Mouse (Mus musculus) layer of hippocampus, adult 8-10 months (tissue): ENCODE data around the gene Mlst8. TPM values are rescaled to one million over a fixed set of nuclear protein-coding genes. Genes with fewer than 3 reads are reported as not detected.
"Not testable (repeated sequence)": the region's sequence is repeated elsewhere in the genome, so short reads cannot be mapped to it uniquely, and the experiment has no call there.

ENCODE experiments used
- DNase-seq, 2 experiments: peaks; one replicate each; pipeline ENCODE4 v3.0.0; 2022; ENCODE audit warnings: low spot score in 2 of 2
- total RNA-seq, 4 experiments: library from RNA; stranded (reverse); gene quantifications; 2 replicates each; pipeline ENCODE4 v1.2.4; 2022

The Mlst8 gene
- total RNA-seq, 4 experiments from 2014 or later: 39.7 to 43.9 (median 41.9) TPM

DNA sequence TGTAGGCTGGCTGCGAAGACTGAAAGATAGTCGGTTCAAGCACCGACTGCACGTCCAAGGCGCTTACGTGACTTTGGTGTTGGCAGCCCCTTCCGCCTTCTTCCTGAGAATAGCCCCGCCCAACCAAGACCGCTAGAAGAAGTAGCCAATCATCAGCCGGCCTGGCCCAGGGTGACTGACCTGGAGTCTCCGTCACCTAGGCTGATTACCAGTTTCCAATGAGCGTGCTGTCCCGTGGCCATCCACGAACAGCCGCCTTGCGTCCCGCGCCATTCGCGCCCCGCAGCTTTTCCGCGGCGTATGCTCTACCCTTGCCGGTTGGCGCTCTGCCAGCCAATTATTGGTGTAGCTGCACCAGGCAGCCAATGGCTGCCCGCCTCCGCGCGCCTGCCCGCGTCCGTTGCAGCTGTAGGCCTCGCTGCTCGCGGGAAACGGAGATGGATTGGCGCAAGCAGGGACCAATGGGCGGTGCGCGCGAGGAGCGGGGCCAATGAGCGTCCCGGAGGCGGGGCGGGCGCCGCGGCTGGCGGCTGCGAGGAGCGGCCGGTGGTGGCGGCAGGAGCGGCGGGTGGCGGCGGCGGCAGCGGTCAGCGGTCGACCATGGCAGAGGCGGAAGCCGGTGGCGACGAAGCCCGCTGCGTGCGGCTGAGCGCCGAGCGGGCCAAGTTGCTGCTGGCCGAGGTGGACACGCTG is 8.8 kb downstream of the Mlst8 start, which contains the start of the genes E4f1 and Pgp:
Gene E4f1 (minus strand): TSS at position 404 of the 693 bp plus-strand sequence.
Gene Pgp (plus strand): TSS at position 483 of the 693 bp plus-strand sequence.
- DNase-seq: peak; percentile 98 to 99

DNA sequence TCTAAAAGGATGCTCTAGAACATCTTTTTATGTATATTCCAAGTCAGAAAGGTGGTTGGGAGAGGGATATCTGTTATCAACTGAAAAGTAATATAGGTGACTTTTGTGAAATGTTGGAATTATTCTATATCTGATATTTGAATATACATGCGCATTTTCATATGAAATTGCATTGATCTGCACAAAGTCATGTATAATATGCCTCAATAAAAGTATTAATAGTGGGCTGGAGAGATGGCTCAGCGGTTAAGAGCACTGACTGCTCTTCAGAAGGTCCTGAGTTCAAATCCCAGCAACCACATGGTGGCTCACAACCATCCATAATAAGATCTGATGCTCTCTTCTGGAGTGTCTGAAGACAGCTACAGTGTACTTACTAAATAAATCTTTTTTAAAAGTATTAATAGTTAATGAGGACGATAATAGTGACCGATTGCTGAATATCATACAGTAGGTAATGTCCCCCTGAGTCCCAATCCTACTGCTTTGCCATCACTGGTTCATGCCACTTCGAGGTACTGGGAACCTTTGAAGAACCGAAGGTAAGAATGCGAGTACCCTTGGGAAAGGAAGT is 9.5 kb downstream of the Mlst8 start:
- DNase-seq: no peak

DNA sequence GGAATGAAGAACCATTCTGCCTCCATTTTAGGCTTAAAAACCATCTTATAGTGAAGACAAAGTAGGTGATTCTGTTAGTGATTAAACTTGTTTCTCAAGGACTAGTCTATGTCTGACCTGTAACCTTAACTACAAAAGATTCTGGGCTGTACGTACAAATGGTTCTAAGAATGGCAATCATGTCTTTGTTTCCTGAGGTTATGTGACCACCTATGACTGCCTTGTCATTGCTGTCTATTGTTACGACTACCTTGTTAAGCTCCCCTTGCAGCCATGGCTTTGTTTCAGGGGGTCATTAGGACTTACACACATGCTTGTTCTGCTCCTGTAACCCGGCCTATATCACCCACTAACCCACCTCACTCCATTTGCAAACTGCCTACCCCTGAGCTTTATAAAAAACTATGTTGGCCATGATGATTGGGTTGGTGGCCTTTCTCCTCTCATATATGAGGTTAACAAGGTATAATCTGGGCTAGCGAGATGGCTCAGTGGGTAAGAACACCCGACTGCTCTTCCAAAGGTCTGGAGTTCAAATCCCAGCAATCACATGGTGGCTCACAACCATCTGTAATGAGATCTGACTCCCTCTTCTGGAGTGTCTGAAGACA is 10.1 kb downstream of the Mlst8 start:
- DNase-seq: no peak

DNA sequence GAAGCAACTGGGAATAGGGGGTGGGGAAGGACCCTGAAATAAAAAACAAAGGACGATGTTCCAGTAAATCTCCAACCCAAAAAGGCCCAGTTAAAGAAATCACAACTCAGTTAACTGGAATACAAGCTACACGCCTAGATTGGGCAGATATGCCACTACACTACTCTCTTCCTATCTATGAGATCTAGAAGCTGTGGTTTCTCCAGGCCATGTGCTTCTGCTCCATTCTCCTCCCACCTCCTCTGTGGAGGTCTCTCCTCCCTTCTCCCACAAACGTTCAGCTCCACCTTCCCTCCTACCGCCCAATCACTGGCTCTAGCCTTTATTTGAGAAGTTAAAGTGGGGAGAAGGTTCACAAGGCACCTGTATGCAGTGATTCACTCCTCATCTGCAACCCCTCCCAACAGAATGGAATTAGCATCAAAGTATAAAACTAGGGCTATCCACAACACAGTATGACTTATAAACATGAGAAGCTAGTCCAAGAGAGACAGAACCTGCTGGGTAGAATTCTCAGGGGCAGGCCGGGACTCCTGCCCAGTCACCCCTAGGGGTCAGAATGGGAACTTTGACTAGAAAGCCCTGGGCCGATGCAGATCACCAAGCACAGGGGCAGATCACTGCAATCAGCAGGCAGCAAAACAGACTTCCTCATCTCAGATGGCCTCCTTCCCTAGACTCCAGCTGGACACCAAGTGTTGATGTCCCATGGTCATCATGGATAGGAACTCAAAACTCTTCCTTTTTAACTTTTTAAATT is 15.3 kb downstream of the Mlst8 start:
- DNase-seq: no peak

DNA sequence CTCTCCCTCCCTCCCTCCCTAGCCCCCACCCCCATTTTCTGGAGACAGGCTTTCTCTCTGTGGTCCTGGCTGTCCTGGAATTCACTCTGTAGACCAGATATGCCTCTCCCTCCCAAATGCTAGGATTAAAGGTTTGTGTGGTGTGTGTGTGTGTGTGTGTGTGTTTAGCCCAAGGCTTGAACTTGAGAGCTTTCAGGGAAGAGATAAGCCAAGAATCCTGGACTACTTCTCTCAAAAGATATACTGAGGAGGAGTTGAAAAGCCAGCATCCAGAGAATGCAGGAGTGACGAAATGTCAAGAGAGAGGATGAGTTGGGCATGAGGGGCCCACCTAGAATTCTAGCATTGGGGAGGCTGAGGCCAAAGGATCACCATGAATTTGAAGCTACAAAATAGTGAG is 15.9 kb downstream of the Mlst8 start:
- DNase-seq: no peak

DNA sequence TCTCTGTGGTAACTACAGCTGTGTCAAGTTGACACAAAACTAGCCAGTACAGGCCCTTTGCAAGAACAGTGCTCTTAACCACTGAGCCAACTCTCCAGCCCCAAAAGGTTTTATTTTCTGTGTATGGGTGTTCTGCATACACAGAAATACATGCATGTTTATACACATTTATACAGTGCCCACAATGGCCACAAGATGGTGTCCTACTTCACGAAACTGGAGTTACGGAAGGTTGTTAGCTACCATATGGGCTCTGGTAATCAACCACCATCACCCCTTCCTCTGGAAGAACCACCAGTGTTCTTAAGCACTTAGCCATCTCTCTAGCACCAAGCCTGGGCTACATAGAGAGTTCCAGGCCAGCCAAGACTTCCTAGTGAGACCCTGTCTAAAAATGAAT is 17.3 kb downstream of the Mlst8 start:
- no peak for DNase-seq

DNA sequence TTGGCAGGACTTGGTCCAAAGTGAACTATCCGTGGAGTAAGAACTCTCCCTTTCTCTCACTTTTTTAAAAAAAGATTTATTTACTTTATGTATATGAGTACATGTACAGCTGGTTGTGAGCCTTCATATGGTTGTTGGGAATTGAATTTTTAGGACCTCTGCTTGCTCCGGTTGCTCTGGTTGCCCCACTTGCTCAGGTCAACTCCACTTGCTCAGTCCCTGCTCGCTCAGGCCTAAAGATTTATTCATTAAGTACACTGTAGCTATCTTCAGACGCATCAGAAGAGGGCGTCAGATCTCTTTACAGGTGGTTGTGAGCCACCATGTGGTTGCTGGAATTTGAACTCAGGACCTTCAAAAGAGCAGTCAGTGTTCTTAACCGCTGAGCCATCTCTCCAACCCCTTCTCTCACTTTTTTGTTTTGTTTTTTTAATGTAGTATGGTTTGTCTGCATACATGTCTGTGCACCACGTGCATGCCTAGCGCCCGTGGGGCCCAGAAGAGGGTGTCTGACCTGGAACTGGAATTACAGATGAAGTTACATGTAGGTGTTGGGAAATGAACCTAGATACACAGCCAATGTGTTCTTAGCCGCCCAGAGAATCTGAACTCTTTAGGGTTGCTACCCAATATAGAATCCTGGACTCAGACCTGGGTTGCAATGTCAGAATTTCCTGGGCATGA is 23.2 kb downstream of the Mlst8 start:
- DNase-seq: not testable (repeated sequence)

DNA sequence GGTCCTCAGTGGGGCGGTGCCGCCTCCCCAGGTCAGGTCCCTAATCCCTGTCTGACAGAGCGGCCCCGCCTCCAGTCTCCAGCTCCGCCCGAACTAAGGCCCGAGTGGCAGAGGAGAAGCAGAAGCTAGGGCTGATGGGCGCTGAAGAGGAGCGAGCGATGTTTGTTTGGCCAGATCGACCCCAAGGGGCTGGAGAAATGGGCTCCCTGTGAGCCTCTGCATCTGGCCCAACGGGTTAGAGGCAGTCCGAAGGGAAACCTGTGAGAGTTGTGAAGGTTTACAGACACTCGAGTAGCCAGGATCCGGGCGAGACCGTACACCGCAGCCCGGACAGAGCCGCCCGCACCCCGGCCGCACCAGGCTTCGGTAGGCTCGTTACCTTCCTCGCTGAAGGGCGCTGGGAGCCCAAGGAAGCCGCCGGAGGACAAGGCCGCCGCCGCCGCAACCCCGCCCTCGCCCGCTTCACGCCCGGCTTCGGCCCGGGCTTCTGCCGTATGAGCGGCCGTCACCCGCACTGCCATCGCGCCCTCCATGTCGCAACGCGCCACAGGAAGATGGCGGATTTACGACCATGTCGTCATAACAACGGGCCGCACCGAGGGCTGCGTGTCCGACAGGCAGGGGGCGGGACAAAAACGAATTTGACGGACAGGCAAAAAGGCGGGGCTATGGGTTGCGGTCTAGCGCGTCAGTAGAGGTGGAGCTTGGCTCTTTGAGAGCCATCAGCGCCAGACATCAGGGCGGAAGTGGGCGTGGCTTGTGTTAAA is 23.9 kb downstream of the Mlst8 start:
- DNase-seq: peak; percentile 99

DNA sequence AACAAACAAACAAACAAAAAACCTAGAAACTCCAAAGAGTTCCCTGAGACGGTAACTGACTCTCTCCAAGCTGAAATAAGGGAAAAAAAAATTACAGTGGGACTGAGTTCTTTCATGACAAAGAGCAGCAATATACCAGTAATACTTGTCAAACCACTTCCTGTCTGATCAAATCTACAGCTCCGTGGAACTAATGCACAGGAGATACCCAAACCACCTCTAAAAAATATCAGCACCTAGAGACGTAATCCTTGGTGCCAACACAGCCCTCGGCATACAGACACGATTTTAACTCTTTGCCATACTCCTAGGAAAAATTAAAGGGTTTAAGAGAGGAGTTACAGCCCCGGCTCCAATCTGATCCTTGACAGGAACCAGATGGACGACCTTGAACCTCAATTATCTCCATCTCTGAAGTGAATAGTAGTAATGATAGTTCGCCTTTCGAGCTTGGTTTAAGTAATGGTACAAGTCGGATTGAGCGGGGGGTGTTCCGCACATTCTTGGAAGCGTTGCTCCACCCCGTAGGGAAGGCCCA is 24.6 kb downstream of the Mlst8 start:
- DNase-seq: no peak

DNA sequence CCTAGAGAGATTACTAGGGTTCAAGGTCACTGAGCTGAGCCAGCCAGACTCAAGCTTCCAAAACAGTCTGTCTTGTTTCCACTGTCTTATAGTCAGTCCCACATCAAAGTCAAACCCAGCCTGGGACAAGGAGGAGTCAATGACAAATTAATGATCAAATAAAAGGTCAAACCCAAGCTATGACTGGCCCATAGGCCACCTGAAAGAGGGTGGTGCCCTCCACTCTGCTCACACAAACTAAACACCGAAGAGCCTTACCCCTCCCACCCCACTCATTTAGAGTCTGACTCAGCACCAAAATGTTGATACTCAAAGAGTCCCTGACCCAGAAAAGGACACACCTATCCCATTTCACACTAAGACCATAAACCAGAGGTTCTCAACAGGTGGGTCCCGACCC is 25.5 kb downstream of the Mlst8 start:
- no peak for DNase-seq

DNA sequence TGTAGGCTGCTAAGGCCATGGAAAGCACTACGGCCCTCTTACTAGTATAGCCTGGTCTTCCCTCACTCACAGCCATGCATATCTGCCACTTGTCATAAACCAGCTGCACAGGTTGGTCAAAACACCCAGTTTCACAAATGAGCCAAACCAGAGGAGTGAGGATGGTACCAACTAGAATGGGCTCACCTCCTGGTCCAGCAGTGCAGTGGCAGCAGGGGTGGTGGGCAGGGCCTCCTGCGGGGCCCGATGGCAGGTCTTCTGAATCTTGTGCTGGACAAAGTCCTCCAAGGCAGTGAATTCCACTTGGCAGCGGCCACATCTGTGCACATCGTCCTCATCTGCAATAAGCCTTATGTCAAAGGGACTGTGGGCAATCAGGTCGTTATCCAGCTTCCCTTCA is 27.7 kb downstream of the Mlst8 start:
- DNase-seq: no peak

DNA sequence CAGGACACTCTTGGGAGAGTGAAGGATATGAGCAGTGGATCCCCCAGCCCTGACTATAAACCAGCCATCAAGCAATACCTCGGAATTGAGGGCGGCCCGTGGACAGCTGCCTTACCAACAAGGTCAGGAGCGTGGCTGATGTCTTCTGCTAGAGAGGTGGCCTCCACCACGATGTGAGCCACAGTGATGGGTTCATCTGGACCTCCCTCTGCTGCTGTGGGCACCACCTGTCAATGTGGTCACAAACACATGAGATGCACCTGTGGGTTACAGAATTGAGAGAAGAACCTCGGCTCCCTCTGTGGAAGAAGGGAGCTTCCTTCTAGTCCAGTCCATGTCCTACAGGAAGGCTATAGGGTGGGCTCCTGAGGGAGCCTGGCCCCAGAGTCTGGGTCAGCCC is 29.4 kb downstream of the Mlst8 start:
- DNase-seq: no peak

DNA sequence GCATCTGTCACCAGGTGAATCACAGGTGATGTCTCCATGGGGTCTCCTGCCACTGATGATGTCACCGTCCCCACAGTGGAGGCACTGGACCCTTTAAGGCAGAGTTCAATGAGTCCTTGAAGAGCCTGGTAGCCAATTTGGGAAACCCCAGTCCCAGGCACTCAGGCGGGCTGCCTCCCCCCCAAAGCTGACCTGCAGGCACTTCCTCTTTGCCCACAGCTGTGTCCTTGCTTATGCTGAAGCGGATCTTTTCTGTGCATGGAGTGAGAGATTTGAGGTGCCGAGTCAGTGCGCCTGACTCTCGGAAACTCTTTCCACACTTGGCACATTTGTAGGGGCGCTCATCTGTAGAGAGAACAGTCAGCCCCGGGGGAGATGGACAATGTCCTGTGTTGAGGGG is 32.3 kb downstream of the Mlst8 start:
- DNase-seq: no peak

DNA sequence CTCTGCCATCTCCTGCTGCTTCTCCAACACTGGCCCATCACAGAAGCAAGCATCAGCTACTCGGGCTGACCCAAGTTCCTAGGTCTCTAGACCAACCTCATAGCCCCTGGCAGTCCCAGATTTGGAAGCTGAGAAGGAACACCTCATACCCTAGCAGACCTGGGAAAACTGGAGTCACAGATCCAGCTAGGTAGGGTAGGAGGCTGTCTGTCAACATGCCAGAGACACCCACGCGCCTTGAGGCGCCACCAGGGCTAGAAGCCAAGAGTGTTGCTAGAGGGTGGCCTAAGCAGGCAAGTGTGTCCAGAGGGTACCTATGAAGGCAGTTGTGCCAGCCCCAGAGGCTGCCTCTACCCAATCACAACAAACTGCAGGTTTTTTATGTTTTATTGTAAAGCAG is 35.5 kb downstream of the Mlst8 start:
- no peak for DNase-seq

DNA sequence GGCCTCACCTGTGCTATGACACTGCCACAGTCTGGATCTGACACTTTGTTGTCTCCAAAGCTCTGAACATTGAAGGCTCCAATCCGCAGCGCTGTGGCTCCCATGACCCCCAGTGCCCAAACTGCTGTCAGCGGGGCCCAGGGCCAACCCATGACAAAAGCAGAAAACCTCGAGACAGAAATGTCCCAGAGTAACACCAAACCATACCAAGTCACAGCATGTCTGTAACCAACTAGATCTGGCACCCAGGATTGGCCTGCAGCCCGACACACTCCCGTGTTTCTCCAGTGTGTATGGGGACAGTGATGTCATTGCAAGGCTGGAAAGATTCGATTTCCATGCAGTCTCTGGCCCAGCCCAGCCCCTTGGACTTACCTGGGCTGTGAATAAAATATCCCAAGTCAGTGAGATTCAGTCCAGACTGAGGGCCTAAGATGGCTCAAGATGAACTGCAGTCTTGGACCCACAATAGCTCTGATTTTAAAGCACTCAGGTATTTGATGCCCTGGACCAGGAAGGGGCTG is 36.2 kb downstream of the Mlst8 start, which contains the start of gene Dnase1l2:
Gene Dnase1l2 (minus strand): TSS at position 474 of the 524 bp plus-strand sequence.
- no peak for DNase-seq

DNA sequence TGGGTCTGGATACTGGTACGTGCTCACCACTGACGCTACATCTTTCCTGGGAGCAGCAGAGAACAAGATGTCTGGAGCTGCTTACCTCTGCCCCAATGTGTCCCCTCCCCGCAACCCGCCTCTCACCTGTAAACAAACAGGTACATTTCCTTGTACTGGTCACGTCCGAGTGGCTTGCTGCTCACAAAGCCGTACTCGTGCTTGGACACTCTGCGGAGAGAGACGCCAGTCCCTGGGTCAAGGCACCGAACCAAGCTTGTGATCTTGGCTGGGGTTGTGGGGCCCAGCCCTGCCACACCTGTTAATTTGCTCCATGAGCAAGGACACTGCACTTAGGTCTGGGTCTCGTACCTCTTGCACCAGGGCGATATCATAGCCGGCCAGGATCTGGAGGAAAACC is 36.8 kb downstream of the Mlst8 start:
- DNase-seq: no peak

DNA sequence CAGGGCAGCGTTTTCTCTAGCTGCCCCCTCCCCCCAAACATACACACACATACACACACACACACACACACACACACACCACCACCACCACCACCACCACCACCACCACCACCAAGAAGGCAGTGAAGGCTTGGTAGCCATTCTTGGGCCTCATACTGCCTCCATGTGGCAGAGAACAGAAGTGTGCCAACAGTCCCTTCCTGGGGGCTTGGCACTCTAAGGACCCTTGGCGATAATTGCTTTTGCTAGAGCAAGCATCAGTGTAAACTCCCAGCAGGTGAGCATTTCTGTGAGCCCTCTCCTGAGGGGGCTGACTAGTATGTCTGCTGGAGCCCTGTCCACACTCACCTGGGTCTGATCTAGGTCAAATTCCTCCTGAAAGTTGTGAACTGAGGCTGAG is 37.7 kb downstream of the Mlst8 start:
- no peak for DNase-seq

DNA sequence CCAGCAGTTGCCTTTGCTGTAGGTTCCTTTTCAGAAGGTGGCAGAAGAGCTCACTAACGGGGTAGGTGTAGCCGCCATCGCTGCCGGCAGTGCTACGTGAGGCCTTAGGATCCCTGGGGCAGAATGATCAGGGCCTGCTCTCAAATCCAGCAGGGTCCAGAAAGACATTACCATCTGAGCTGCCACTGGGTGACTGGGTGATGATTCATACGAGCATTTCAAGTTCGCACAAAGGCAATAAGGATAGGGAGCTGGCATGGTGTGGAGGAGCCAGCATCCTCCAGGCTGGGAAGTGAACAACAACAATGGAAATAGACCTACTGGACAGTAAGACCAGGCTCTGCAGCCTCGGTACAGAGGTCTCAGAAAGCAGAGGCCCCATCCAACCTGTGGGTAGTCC is 38.5 kb downstream of the Mlst8 start:
- DNase-seq: no peak

DNA sequence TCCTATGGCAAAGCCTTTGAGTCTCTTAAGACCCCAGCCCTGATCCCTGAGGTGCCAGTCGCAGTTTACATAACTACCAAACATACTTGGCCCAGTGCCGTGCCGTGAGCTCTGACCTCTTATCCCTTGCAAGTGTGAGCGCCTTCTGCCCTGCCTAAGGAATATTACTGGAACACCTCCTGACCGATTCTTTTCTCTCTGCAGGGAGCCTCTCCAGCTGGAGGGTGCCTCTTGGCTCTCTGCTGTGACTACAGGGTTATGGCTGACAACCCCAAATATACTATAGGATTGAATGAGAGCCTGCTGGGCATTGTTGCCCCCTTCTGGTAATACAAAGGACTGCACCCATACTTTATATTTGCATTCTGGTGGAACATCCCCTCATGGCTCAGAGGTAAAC is 41.9 kb downstream of the Mlst8 start:
- no peak for DNase-seq
